Mouse (Mus musculus) CH12.LX (cell line): ENCODE data around the gene Gm10428. TPM values are rescaled to one million over a fixed set of nuclear protein-coding genes. Genes with fewer than 3 reads are reported as not detected.

Experiments used
- DNase-seq: peaks from one replicate; pipeline ENCODE4 v3.0.0-alpha.2; 2013; ENCODE audit errors: extremely low read depth
- H3K27ac ChIP-seq: 2 replicates; pipeline ENCODE4 v1.5.1; 2012; ENCODE audit warnings: low read depth, mild to moderate bottlenecking, control low read depth, moderate library complexity; ENCODE audit not compliant: insufficient read depth
- H3K27me3 ChIP-seq: replicated peaks from 2 replicates; pipeline ENCODE3; 2012; ENCODE audit warnings: inconsistent platforms
- H3K36me3 ChIP-seq, 2 experiments: replicated peaks in 1 of 2; 2 replicates each; pipeline versions ENCODE3 to v1.6.1; 2012; ENCODE audit warnings: inconsistent platforms in 1 of 2, low read length in 1 of 2, mild to moderate bottlenecking in 1 of 2, mixed read lengths in 1 of 2, moderate library complexity in 1 of 2; ENCODE audit not compliant: control insufficient read depth in 1 of 2, insufficient read depth in 1 of 2
- H3K4me1 ChIP-seq, 2 experiments: 2 replicates each; pipeline ENCODE4 v1.6.1; 2012; ENCODE audit warnings: inconsistent platforms in 1 of 2, moderate library complexity in 1 of 2; ENCODE audit not compliant: insufficient read depth in 2 of 2, control insufficient read depth in 1 of 2
- H3K4me2 ChIP-seq: 2 replicates; pipeline ENCODE4 v1.6.1; 2012; ENCODE audit warnings: low read depth, mild to moderate bottlenecking, control low read depth; ENCODE audit not compliant: poor library complexity, insufficient read depth, severe bottlenecking
- H3K4me3 ChIP-seq, 3 experiments: fragments of 150-350 bp in 1 of 3; sonication (generic) in 1 of 3; replicated peaks in 1 of 3; 2 replicates each; pipeline versions ENCODE3 to v1.5.1; 2011 to 2012; ENCODE audit warnings: low read depth in 2 of 3, low read length in 2 of 3, mild to moderate bottlenecking in 2 of 3, moderate library complexity in 2 of 3, control low read depth in 1 of 3, improper control_type of control experiment in 1 of 3, inconsistent platforms in 1 of 3, mixed read lengths in 1 of 3; ENCODE audit not compliant: poor library complexity in 1 of 3
- H3K79me2 ChIP-seq: replicated peaks from 2 replicates; pipeline ENCODE4 v1.6.1; 2012; ENCODE audit warnings: mild to moderate bottlenecking, moderate library complexity; ENCODE audit not compliant: control insufficient read depth, poor library complexity, insufficient read depth, severe bottlenecking; ENCODE audit errors: extremely low read depth
- H3K9ac ChIP-seq: 2 replicates; pipeline ENCODE4 v1.6.1; 2012; ENCODE audit warnings: low read depth, mild to moderate bottlenecking, control low read depth, moderate library complexity; ENCODE audit not compliant: insufficient read depth
- H3K9me3 ChIP-seq: replicated peaks from 2 replicates; pipeline ENCODE3; 2012; ENCODE audit warnings: low read length, inconsistent platforms, mixed read lengths
- BHLHE40 ChIP-seq: IDR thresholded peaks from 2 replicates; pipeline ENCODE4 v1.6.1; 2011; ENCODE audit warnings: mild to moderate bottlenecking, low read depth, low read length, improper control_type of control experiment
- CHD1 ChIP-seq: IDR thresholded peaks from 2 replicates; pipeline ENCODE4 v1.6.1; 2012; ENCODE audit warnings: low read depth, low read length, improper control_type of control experiment, inconsistent platforms
- CHD2 ChIP-seq: IDR thresholded peaks from 2 replicates; pipeline ENCODE4 v1.6.1; 2011; ENCODE audit warnings: low read length, improper control_type of control experiment
- CTCF ChIP-seq, 2 experiments: IDR thresholded peaks in 1 of 2; conservative IDR thresholded peaks in 1 of 2; 2 replicates each; pipeline ENCODE4 v1.5.1; 2011 to 2012; ENCODE audit warnings: low read depth in 2 of 2, low read length in 2 of 2, improper control_type of control experiment in 1 of 2, inconsistent platforms in 1 of 2, mild to moderate bottlenecking in 1 of 2, moderate library complexity in 1 of 2
- E2F4 ChIP-seq: IDR thresholded peaks from 2 replicates; pipeline ENCODE4 v1.6.1; 2011; ENCODE audit warnings: low read depth, low read length, improper control_type of control experiment; ENCODE audit not compliant: insufficient replicate concordance
- ELF1 ChIP-seq: IDR thresholded peaks from 2 replicates; pipeline ENCODE4 v1.6.1; 2014; ENCODE audit warnings: low read depth, mild to moderate bottlenecking, inconsistent platforms, low read length, improper control_type of control experiment
- EP300 ChIP-seq: IDR thresholded peaks from 2 replicates; pipeline ENCODE4 v1.6.1; 2011; ENCODE audit warnings: low read length, improper control_type of control experiment
- ETS1 ChIP-seq: conservative IDR thresholded peaks from 2 replicates; pipeline ENCODE4 v1.6.1; 2012; ENCODE audit warnings: low read depth, mild to moderate bottlenecking, inconsistent platforms, low read length, improper control_type of control experiment, moderate library complexity
- GABPA ChIP-seq: IDR thresholded peaks from 2 replicates; pipeline ENCODE4 v1.6.1; 2012; ENCODE audit warnings: low read depth, low read length, improper control_type of control experiment, inconsistent platforms; ENCODE audit not compliant: insufficient replicate concordance
- HCFC1 ChIP-seq: IDR thresholded peaks from 2 replicates; pipeline ENCODE4 v1.6.1; 2012; ENCODE audit warnings: low read depth, mild to moderate bottlenecking, inconsistent platforms, low read length, improper control_type of control experiment
- IRF4 ChIP-seq: IDR thresholded peaks from 2 replicates; pipeline ENCODE4 v1.6.1; 2014; ENCODE audit warnings: low read depth, mild to moderate bottlenecking, inconsistent platforms, low read length, improper control_type of control experiment
- JUN ChIP-seq: IDR thresholded peaks from 2 replicates; pipeline ENCODE4 v1.6.1; 2011; ENCODE audit warnings: low read depth, mild to moderate bottlenecking, low read length, improper control_type of control experiment, moderate library complexity; ENCODE audit not compliant: insufficient read depth
- JUND ChIP-seq: conservative IDR thresholded peaks from 2 replicates; pipeline ENCODE4 v1.6.1; 2011; ENCODE audit warnings: low read depth, low read length, improper control_type of control experiment
- KAT2A ChIP-seq: IDR thresholded peaks from 2 replicates; pipeline ENCODE4 v1.6.1; 2012; ENCODE audit warnings: low read length, improper control_type of control experiment, inconsistent platforms; ENCODE audit not compliant: insufficient replicate concordance
- MAFK ChIP-seq: IDR thresholded peaks from 2 replicates; pipeline ENCODE4 v1.6.1; 2011; ENCODE audit warnings: low read length, improper control_type of control experiment; ENCODE audit not compliant: insufficient replicate concordance
- MAX ChIP-seq: IDR thresholded peaks from 2 replicates; pipeline ENCODE4 v1.6.1; 2011; ENCODE audit warnings: low read length, improper control_type of control experiment
- MAZ ChIP-seq: IDR thresholded peaks from 2 replicates; pipeline ENCODE4 v1.6.1; 2012; ENCODE audit warnings: low read depth, mild to moderate bottlenecking, inconsistent platforms, low read length, improper control_type of control experiment, moderate library complexity
- MEF2A ChIP-seq: IDR thresholded peaks from 2 replicates; pipeline ENCODE4 v1.6.1; 2014; ENCODE audit warnings: low read depth, mild to moderate bottlenecking, inconsistent platforms, low read length, improper control_type of control experiment, borderline replicate concordance
- MXI1 ChIP-seq: IDR thresholded peaks from 2 replicates; pipeline ENCODE4 v1.6.1; 2011; ENCODE audit warnings: mild to moderate bottlenecking, low read depth, low read length, improper control_type of control experiment
- MYC ChIP-seq: IDR thresholded peaks from 2 replicates; pipeline ENCODE4 v1.6.1; 2011; ENCODE audit warnings: low read depth, mild to moderate bottlenecking, improper control_type of control experiment, low read length
- NELFE ChIP-seq: IDR thresholded peaks from 2 replicates; pipeline ENCODE4 v1.6.1; 2011; ENCODE audit warnings: low read depth, low read length, improper control_type of control experiment
- NRF1 ChIP-seq: IDR thresholded peaks from 2 replicates; pipeline ENCODE4 v1.6.1; 2014; ENCODE audit warnings: low read depth, mild to moderate bottlenecking, inconsistent platforms, low read length, improper control_type of control experiment, moderate library complexity
- PAX5 ChIP-seq: IDR thresholded peaks from 2 replicates; pipeline ENCODE4 v1.6.1; 2012; ENCODE audit warnings: low read length, inconsistent platforms, mixed read lengths
- POLR2A ChIP-seq: IDR thresholded peaks from 2 replicates; pipeline ENCODE4 v1.6.1; 2011; ENCODE audit warnings: low read depth, mild to moderate bottlenecking, improper control_type of control experiment, low read length
- POLR2AphosphoS2 ChIP-seq: IDR thresholded peaks from 2 replicates; pipeline ENCODE4 v1.6.1; 2011; ENCODE audit warnings: low read depth, low read length, improper control_type of control experiment
- RAD21 ChIP-seq: IDR thresholded peaks from 2 replicates; pipeline ENCODE4 v1.6.1; 2011; ENCODE audit warnings: low read depth, mild to moderate bottlenecking, low read length, improper control_type of control experiment, moderate library complexity
- RCOR1 ChIP-seq: conservative IDR thresholded peaks from 2 replicates; pipeline ENCODE4 v1.6.1; 2012; ENCODE audit warnings: low read depth, mild to moderate bottlenecking, inconsistent platforms, low read length, improper control_type of control experiment
- SIN3A ChIP-seq: IDR thresholded peaks from 2 replicates; pipeline ENCODE4 v1.6.1; 2012; ENCODE audit warnings: low read length, improper control_type of control experiment, inconsistent platforms
- SMC3 ChIP-seq: IDR thresholded peaks from 2 replicates; pipeline ENCODE4 v1.6.1; 2011; ENCODE audit warnings: low read depth, low read length, improper control_type of control experiment
- TBP ChIP-seq: conservative IDR thresholded peaks from 2 replicates; pipeline ENCODE4 v1.6.1; 2011; ENCODE audit warnings: low read depth, low read length, improper control_type of control experiment
- TCF12 ChIP-seq: IDR thresholded peaks from 2 replicates; pipeline ENCODE4 v1.6.1; 2014; ENCODE audit warnings: low read depth, mild to moderate bottlenecking, inconsistent platforms, low read length, improper control_type of control experiment
- UBTF ChIP-seq: IDR thresholded peaks from 2 replicates; pipeline ENCODE4 v1.6.1; 2012; ENCODE audit warnings: low read depth, mild to moderate bottlenecking, inconsistent platforms, low read length, improper control_type of control experiment, moderate library complexity
- USF1 ChIP-seq: IDR thresholded peaks from 2 replicates; pipeline ENCODE4 v1.6.1; 2014; ENCODE audit warnings: low read depth, mild to moderate bottlenecking, inconsistent platforms, low read length, improper control_type of control experiment
- USF2 ChIP-seq: conservative IDR thresholded peaks from 2 replicates; pipeline ENCODE4 v1.6.1; 2011; ENCODE audit warnings: low read depth, low read length, improper control_type of control experiment
- ZC3H11A ChIP-seq: IDR thresholded peaks from 2 replicates; pipeline ENCODE4 v1.6.1; 2012; ENCODE audit warnings: low read depth, mild to moderate bottlenecking, inconsistent platforms, low read length, improper control_type of control experiment
- ZKSCAN1 ChIP-seq: IDR thresholded peaks from 2 replicates; pipeline ENCODE4 v1.6.1; 2012; ENCODE audit warnings: low read depth, inconsistent platforms, low read length, improper control_type of control experiment, borderline replicate concordance
- ZMIZ1 ChIP-seq: IDR thresholded peaks from 2 replicates; pipeline ENCODE4 v1.6.1; 2012; ENCODE audit warnings: low read depth, mild to moderate bottlenecking, inconsistent platforms, low read length, improper control_type of control experiment
- ZNF384 ChIP-seq: IDR thresholded peaks from 2 replicates; pipeline ENCODE4 v1.6.1; 2012; ENCODE audit warnings: low read depth, low read length, improper control_type of control experiment, inconsistent platforms
- dilution Hi-C: fragments of 300-500 bp; cut with MboI; formaldehyde crosslinking; loops from 2 replicates; pipeline ENCODE4 v1.14.3; 2020; ENCODE audit warnings: low sequenced_read_pairs; ENCODE audit not compliant: extremely low pct_unique_long_range_greater_than_20kb, extremely low pct_ligation_motif_present
- in situ Hi-C: fragments of 300-500 bp; cut with MboI; formaldehyde crosslinking; loops from 3 replicates; pipeline ENCODE4 v1.14.3; 2019; ENCODE audit warnings: low sequenced_read_pairs, low pct_ligation_motif_present, low pct_unique_long_range_greater_than_20kb, mixed read lengths
- polyA plus RNA-seq: library from polyadenylated mRNA; unstranded; fragments of >175 nt; gene quantifications from 2 replicates; pipeline ENCODE4 v1.2.1, GENCODE M21; 2012; ENCODE audit warnings: low read depth; ENCODE audit not compliant: insufficient read length
- total RNA-seq, 2 experiments: library from RNA; depleted of rRNA; stranded (reverse); fragments of 300-350 nt in 1 of 2; fragments of >200 nt in 1 of 2; gene quantifications; 2 replicates each; pipeline ENCODE4 v1.2.3; 2012 to 2014

The Gm10428 gene
- total and polyA plus RNA-seq, 3 experiments = not detected

- in situ Hi-C loops (loop anchor here (5.0 kb wide), 3 partner anchors 46 to 376 kb away; partner anchors contain the start of gene Fbxw10), dilution Hi-C loops (no loop called here)
- H3K4me2 ChIP-seq = peak overlapping the region; percentile 44
- H3K4me1 ChIP-seq = peaks cover 0 to 12% of the 10 kb centered on the region in 2 experiments; a peak in 3 of 4 replicates
- peak; percentile 93 for DNase-seq
- no peaks in the 10 kb centered on the region for H3K36me3 ChIP-seq
- TF ChIP-seq NELFE (peak; percentile 80; the same call in 1 of the 2 replicates), ELF1 (peak; percentile 64), PAX5 (no peak), MAZ (peak; percentile 86), TBP (0 out of 2 replicates have a peak, but pooled peaks have one; percentile 32), UBTF (peak; percentile 92), RCOR1 (peak; percentile 62; the same call in 1 of the 2 replicates), ZMIZ1 (peak; percentile 43; the same call in 1 of the 2 replicates), E2F4 (peak; percentile 58; the same call in 1 of the 2 replicates), USF2 (no peak), BHLHE40 (peak; percentile 40), JUND (no peak), JUN (no peak), MAFK (no peak), SMC3 (peak; percentile 92), MEF2A (peak; percentile 63; the same call in 1 of the 2 replicates), POLR2A (no peak), EP300 (peak; percentile 26; the same call in 1 of the 2 replicates), ZKSCAN1 (no peak), ZNF384 (peak; percentile 29; the same call in 1 of the 2 replicates), GABPA (no peak), MAX (peak; percentile 63; the same call in 1 of the 2 replicates), MYC (0 out of 2 replicates have a peak, but pooled peaks have one; percentile 60), ZC3H11A (peak; percentile 58), RAD21 (peak; percentile 94), HCFC1 (peak; percentile 41), TCF12 (peak; percentile 62; the same call in 1 of the 2 replicates), CTCF (conservative IDR thresholded peaks at IDR 0.05 in 1 of 2, IDR thresholded peaks at IDR 0.05 in 1 of 2; ENCODE audit: low read depth in 2 of 2, low read length in 2 of 2) (peak; percentile 61 to 99), CHD2 (no peak), SIN3A (peak; percentile 62; the same call in 1 of the 2 replicates), USF1 (no peak), KAT2A (no peak), POLR2AphosphoS2 (no peak), IRF4 (peak; percentile 81), ETS1 (no peak), MXI1 (0 out of 2 replicates have a peak, but pooled peaks have one; percentile 61), NRF1 (peak; percentile 47), CHD1 (no peak)
- no peak overlapping the region for H3K9ac ChIP-seq
- H3K27me3 ChIP-seq = peaks cover 26% of the 10 kb centered on the region
- no peaks in the 10 kb centered on the region for H3K79me2 ChIP-seq
- no peaks in the 10 kb centered on the region for H3K9me3 ChIP-seq
- peak overlapping the region in 1 of 3 experiments; percentile 11 for H3K4me3 ChIP-seq
- no peak overlapping the region for H3K27ac ChIP-seq
Measured at GRCm38 (mm10) chr11:62756456-62757142, 3.7 kb downstream of the Gm10428 start.
